Mouse (Mus musculus) ovary, postnatal 36 days (tissue): ENCODE data around the gene Pax4.

Source experiments
- DNase-seq: peaks from one replicate; pipeline ENCODE4 v3.0.0; 2022; ENCODE audit warnings: low spot score, mixed read lengths

Pax4 gene

GRCm38 (mm10) chr6:28396853-28397457 is 52.2 kb downstream of the Pax4 start:
- no peak for DNase-seq

GRCm38 (mm10) chr6:28396051-28396852 is 52.9 kb downstream of the Pax4 start:
- DNase-seq, result no peak
